Mouse (Mus musculus) C2C12 (cell line): ENCODE measurements at regions not wholly inside any gene's neighbourhood (a gene's known extent, or its start where the extent isn't known, plus 50 kb on each side); places are given as distances from the start of the nearest gene placed in this dataset.

Experiments
- CTCF ChIP-seq: IDR thresholded peaks from one replicate; pipeline ENCODE4 v1.5.1; 2011; ENCODE audit not compliant: control insufficient read depth, insufficient read depth, insufficient read length
- MAX ChIP-seq: IDR thresholded peaks from one replicate; pipeline ENCODE4 v1.6.1; 2011; ENCODE audit warnings: mild to moderate bottlenecking, control low read depth

DNA sequence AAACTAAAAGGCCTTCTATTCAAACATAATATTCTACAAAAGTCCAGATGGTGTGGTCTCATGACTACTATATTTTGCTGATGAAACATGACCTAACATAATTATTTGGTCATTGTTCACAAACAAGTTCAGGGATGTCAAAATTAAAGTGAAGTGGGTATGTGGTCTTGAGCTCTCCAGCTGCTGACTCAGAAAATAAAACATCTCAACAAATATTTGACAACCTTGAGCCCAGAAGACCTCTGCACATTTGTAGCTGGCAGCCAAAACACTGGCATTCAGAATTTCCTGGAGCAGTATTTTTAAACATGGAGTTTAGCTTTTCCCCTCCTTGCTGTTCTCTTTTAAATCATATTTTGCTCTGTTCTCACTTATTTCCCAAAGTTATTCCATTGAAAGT lies 829.7 kb upstream of the Cited2 start:
- TF ChIP-seq CTCF (no peak), MAX (no peak)
